Mouse (Mus musculus) forebrain, embryonic 15.5 days (tissue): ENCODE measurements around the gene Fkbp8. TPM values are rescaled to one million over a fixed set of nuclear protein-coding genes. Genes with fewer than 3 reads are reported as not detected.
"Not testable (repeated sequence)": the region's sequence is repeated elsewhere in the genome, so short reads cannot be mapped to it uniquely, and the experiment has no call there.

ENCODE experiments used
- ATAC-seq: fragments of 200-750 bp; cut with Nextera tagmentation; replicated peaks from 2 replicates; pipeline ENCODE4 v1.8.0; 2017; ENCODE audit warnings: mild to moderate bottlenecking, moderate TSS enrichment, moderate library complexity
- H3K27ac ChIP-seq: fragments of 300-500 bp; sonication (generic); replicated peaks from 2 replicates; pipeline ENCODE4 v1.5.1; 2015; ENCODE audit warnings: mild to moderate bottlenecking, inconsistent platforms
- H3K27me3 ChIP-seq: fragments of 300-500 bp; sonication (generic); 2 replicates; pipeline ENCODE4 v1.6.1; 2015; ENCODE audit warnings: inconsistent platforms
- H3K36me3 ChIP-seq: fragments of 300-500 bp; sonication (generic); 2 replicates; pipeline ENCODE4 v1.6.1; 2015; ENCODE audit warnings: mild to moderate bottlenecking, inconsistent platforms
- H3K4me1 ChIP-seq: fragments of 300-500 bp; sonication (generic); 2 replicates; pipeline ENCODE4 v1.6.1; 2015; ENCODE audit warnings: inconsistent platforms
- H3K4me2 ChIP-seq: fragments of 300-500 bp; sonication (generic); replicated peaks from 2 replicates; pipeline ENCODE4 v1.6.1; 2015; ENCODE audit warnings: mild to moderate bottlenecking, inconsistent platforms
- H3K4me3 ChIP-seq: fragments of 300-500 bp; sonication (generic); 2 replicates; pipeline ENCODE4 v1.5.1; 2015; ENCODE audit warnings: mild to moderate bottlenecking, inconsistent platforms
- H3K9ac ChIP-seq: fragments of 300-500 bp; sonication (generic); replicated peaks from 2 replicates; pipeline ENCODE4 v1.6.1; 2015; ENCODE audit warnings: mild to moderate bottlenecking, inconsistent platforms
- H3K9me3 ChIP-seq: fragments of 300-500 bp; sonication (generic); 2 replicates; pipeline ENCODE4 v1.6.1; 2016; ENCODE audit warnings: inconsistent platforms
- WGBS: fragments of 180-500 bp; shearing (Covaris S2); methylation state at CpG from one replicate; pipeline ENCODE4 v1.1.7; 2015; ENCODE audit warnings: mixed read lengths; 5-methylcytosine and 5-hydroxymethylcytosine counted together
- polyA plus RNA-seq: library from polyadenylated mRNA; unstranded; fragments of >200 nt; fragmentation: Nextera tagmentation; extraction: Ambion mirVana; gene quantifications from 2 replicates; pipeline ENCODE4 v1.2.1, GENCODE M21; 2015

Fkbp8 gene
- polyA plus RNA-seq, 1 experiment from 2014 or later = 433 TPM

DNA sequence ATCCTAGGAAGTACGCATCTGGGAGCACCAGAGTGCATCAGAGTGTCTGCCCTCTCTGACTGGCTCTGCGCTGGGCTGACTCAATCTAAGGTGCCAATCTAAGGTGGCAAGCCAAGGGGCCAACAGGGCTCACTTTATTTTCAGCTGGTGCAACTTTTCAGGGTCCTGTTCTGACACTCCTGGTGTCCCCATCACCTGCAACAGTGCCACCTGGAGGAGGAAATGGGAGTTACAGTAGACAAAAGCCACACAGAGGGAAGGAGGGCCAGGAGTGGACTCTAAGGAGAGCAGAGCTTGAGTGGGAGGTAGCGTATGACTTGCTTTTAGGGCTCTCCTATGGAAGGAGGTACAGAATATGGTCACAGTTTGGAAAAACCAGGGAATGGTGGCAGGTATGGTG lies 22.7 kb upstream of the Fkbp8 start:
- peaks cover 19% of the 10 kb centered on the region for H3K36me3 ChIP-seq
- H3K9me3 ChIP-seq = no peaks in the 10 kb centered on the region
- peaks cover 33% of the 10 kb centered on the region for H3K27me3 ChIP-seq
- 0 out of 2 replicates have a peak overlapping the region, but pooled peaks have one; percentile 3 for H3K4me2 ChIP-seq
- no peak overlapping the region for H3K27ac ChIP-seq
- H3K4me1 ChIP-seq = peaks cover 64% of the 10 kb centered on the region
- ATAC-seq = no peak
- 0 out of 2 replicates have a peak overlapping the region, but pooled peaks have one; percentile 92 for H3K4me3 ChIP-seq
- WGBS = 67% methylated on average over 3 of the region's 3 CpGs
- no peak overlapping the region for H3K9ac ChIP-seq

DNA sequence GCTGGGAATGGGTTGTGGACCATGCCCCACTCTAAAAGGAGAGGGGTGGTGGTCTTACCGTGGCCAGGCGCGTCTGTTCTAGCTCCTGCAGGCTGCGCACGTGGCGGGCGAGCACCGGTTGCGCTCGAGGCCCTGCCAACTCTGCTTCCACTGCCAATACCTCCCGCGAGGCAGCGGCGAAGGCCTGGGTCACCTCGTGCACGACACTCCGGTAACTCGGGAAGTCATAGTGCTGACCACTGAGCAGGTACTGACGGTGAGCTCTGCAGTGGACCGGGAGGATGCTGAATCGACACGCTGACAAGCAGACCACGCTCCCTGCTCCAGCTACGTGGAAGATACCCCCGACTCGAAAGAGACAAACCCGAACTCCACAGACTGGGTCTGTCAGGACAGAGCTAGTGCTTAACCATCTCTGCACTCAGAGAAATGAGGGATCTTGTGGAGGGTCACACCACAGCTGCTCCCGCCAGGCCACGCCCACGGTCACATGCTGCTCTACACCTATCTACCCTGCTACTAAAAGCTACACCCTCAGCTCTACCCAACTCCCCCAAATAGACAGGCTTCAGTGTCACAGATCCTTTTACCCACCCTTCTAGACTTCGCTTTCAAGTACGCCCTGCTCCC lies 21.7 kb upstream of the Fkbp8 start:
- peak overlapping the region; percentile 96 for H3K27ac ChIP-seq
- peaks cover 62% of the 10 kb centered on the region for H3K4me1 ChIP-seq
- H3K9me3 ChIP-seq = no peaks in the 10 kb centered on the region
- peaks cover 19% of the 10 kb centered on the region for H3K36me3 ChIP-seq
- peak overlapping the region; percentile 69 for H3K4me2 ChIP-seq
- peaks cover 23% of the 10 kb centered on the region for H3K27me3 ChIP-seq
- WGBS = 39% methylated on average over 32 of the region's 32 CpGs
- peak overlapping the region; percentile 92 for H3K4me3 ChIP-seq
- peak overlapping the region; percentile 98 for H3K9ac ChIP-seq
- peak; percentile 25; the same call in 1 of the 2 replicates for ATAC-seq

DNA sequence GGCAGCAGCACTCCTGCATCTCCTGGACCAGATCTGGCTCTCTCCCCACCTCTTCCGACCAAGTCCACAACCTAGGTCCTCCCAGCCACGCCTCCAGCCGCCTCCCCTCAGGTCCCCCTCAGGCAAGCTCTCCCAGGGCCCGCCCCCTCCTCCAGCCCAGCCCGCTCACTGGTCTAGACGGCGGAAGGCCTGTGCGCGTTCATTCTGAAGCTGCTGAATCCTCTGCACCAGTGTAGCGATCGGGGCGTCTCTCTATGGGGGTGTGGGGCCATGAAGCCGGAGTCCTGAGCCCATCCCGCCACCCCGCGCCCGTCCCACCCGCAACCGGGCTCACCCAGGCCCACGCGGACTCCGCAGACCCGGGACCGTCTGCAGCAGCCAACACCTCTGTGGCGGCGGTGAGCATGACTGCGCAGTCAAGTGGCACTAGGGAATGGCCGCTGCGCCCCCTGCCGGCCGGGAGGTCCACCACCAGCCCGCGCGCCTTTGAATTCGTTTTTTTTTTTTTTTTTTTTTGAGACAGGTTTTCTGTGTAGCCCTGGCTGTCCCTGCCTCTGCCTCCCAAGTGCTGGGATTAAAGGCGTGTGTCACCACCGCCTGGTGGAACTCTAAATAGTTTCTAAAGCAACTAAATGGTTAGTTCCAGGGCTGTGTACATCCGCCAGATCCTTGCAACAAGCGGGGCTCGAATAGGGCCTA lies 21.0 kb upstream of the Fkbp8 start, which contains the start of gene Rex1bd:
Gene Rex1bd, minus strand, starts transcription at position 425 of the 699 bp plus-strand sequence.
- Histone ChIP-seq H3K27ac (peak within 1 kb of the TSS; percentile 96), H3K4me1 (peaks cover 62% of the 10 kb centered on the region), H3K9me3 (no peaks in the 10 kb centered on the region), H3K4me2 (peak within 1 kb of the TSS; percentile 69), H3K4me3 (peak within 1 kb of the TSS; percentile 92), H3K9ac (peak within 1 kb of the TSS; percentile 98), H3K36me3 (peaks cover 19% of the 10 kb centered on the region), H3K27me3 (peaks cover 16% of the 10 kb centered on the region)
- peak; percentile 85 for ATAC-seq
- WGBS = 3% methylated on average over 40 of the region's 40 CpGs

DNA sequence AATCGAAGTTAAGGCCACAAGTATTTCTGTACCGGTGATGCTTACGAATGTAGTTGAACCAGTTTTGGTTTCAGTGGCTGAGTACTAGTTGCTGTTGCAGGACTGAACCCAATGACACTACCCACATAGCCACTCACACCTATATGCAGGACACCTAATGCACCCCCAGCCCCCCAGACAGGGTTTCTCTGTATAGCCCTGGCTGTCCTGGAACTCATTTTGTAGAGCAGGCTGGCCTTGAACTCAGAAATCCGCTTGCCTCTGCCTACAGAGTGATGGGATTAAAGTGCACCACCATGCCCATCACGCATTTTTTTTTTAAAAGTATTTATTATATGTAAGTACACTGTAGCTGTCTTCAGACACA lies 20.5 kb upstream of the Fkbp8 start:
- no peaks in the 10 kb centered on the region for H3K9me3 ChIP-seq
- peak overlapping the region; percentile 92; the same call in 1 of the 2 replicates for H3K4me3 ChIP-seq
- H3K27ac ChIP-seq = peak overlapping the region; percentile 96; the same call in 1 of the 2 replicates
- H3K36me3 ChIP-seq = peaks cover 19% of the 10 kb centered on the region
- WGBS = 58% methylated on average over 5 of the region's 5 CpGs
- peak overlapping the region; percentile 98; the same call in 1 of the 2 replicates for H3K9ac ChIP-seq
- H3K4me1 ChIP-seq = peaks cover 56% of the 10 kb centered on the region
- H3K27me3 ChIP-seq = peaks cover 11% of the 10 kb centered on the region
- no peak for ATAC-seq
- H3K4me2 ChIP-seq = no peak overlapping the region; the same call in 1 of the 2 replicates

DNA sequence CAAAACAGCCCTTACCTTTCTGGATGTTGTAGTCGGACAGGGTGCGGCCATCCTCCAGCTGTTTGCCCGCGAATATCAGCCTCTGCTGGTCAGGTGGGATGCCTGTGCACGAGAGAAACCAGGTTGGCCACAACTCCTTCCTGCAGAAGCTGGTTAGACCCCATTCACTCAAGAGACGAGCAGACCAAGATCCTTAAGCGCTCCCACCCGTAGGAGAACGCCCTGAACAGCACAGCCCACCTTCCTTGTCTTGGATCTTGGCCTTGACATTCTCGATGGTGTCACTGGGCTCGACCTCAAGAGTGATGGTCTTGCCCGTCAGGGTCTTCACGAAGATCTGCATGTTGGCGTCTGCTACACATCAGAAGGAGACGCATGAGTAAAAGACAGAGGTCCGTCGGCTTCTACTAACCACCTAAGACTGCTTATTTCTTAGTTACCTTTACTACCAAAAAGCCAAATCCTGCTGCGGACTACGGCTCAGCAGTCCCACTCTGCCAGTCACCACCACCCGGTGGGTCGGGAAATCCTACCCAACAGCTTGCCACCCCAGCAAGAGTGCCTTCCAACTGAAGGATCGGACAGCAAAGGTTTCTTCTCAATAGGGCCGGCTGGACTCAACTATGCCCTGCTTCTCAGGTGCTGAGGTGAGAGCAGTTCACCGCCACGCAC lies 18.1 kb upstream of the Fkbp8 start:
- H3K4me2 ChIP-seq = peak overlapping the region; percentile 97
- no peaks in the 10 kb centered on the region for H3K27me3 ChIP-seq
- H3K9ac ChIP-seq = peak overlapping the region; percentile 89
- H3K4me3 ChIP-seq = peak overlapping the region; percentile 84
- 16% methylated on average over 25 of the region's 25 CpGs for WGBS
- no peak for ATAC-seq
- H3K4me1 ChIP-seq = peaks cover 41% of the 10 kb centered on the region
- H3K27ac ChIP-seq = peak overlapping the region; percentile 99; the same call in 1 of the 2 replicates
- H3K9me3 ChIP-seq = no peaks in the 10 kb centered on the region
- H3K36me3 ChIP-seq = peaks cover 28% of the 10 kb centered on the region

DNA sequence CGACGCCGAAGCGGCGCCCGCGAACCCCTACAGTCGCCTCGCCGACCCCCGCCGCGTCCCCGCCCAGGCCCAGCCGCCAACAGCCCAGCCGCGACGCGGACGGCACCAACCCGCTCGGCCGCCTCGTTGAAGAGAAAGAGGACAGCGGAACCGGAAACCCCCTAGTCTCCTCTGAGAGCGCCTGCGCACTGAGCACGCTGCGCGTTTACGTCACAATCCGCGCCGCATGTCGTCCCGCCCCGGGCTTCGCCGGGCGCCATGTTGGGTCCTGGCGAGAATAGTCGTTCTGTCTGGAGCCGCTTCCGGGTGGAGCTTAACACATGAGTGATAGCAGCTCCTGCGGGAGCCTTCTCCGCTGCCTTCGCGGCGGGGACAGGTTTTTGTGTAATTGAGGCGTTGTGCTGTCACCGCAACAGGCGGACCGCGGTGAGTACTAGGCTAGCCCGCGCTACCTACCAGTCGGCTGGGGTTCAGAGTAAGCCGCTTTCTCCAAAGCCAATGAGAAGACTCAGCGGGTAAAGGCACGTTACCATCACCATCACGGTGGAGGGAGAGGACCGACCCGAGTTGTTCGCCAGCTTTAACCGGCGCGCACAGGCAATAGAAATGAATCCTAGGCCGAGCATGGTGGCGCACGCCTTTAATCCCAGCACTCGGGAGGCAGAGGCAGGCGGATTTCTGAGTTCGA lies 17.2 kb upstream of the Fkbp8 start, which contains the start of gene Uba52:
Gene Uba52, minus strand, starts transcription at position 574 of the 688 bp plus-strand sequence.
- WGBS = 1% methylated on average over 74 of the region's 74 CpGs
- H3K27me3 ChIP-seq = no peaks in the 10 kb centered on the region
- ATAC-seq = peak; percentile 88
- peak within 1 kb of the TSS; percentile 99 for H3K27ac ChIP-seq
- peaks cover 28% of the 10 kb centered on the region for H3K36me3 ChIP-seq
- peak within 1 kb of the TSS; percentile 89 for H3K9ac ChIP-seq
- H3K9me3 ChIP-seq = no peaks in the 10 kb centered on the region
- H3K4me2 ChIP-seq = peak within 1 kb of the TSS; percentile 97
- H3K4me1 ChIP-seq = peaks cover 32% of the 10 kb centered on the region
- peak within 1 kb of the TSS; percentile 84 for H3K4me3 ChIP-seq

DNA sequence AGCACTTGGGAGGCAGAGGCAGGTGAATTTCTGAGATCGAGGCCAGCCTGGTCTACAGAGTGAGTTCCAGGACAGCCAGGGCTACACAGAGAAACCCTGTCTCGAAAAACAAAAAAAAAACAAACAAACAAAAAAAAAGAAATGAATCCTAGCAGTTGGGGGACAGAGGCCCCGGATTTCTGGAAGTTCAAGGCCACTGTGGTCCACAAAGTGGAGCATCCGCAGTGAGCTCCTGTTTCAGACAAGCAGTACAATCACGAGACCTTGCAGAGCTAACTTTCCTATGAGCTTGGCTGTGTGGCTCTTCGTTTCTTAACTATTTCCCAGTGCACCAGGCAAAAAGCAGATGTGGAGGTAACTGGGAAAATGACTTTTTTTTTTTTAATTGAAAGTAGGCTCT lies 16.4 kb upstream of the Fkbp8 start:
- WGBS = 85% methylated on average over 6 of the region's 6 CpGs
- Histone ChIP-seq H3K9ac (peak overlapping the region; percentile 89; the same call in 1 of the 2 replicates), H3K36me3 (peaks cover 29% of the 10 kb centered on the region), H3K4me2 (peak overlapping the region; percentile 97), H3K4me1 (peaks cover 25% of the 10 kb centered on the region), H3K4me3 (peak overlapping the region; percentile 84), H3K27ac (peak overlapping the region; percentile 99; the same call in 1 of the 2 replicates)
- H3K9me3 ChIP-seq, H3K27me3 ChIP-seq, ATAC-seq: not testable (repeated sequence)

DNA sequence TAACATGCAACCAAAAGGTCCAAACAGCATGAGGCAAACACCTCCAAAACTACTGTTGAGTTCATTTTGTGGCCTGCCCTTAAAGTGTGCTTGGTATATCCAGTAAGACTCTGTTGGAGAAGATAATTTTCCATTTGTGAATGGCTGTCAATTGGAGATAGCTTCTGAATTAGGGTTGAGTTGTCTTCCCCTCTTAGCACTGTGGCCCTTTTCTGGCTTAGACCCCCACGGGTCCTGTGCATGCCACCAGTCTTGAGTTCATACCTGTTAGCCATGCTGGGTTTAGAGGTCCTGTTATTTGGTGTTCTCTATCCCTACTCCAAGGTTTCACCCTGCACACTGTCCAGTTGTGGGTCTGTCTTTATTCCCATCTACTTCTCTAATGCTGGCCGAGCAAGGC lies 15.8 kb upstream of the Fkbp8 start:
- Histone ChIP-seq H3K4me2 (no peak overlapping the region), H3K36me3 (peaks cover 34% of the 10 kb centered on the region), H3K27ac (no peak overlapping the region), H3K9ac (no peak overlapping the region), H3K27me3 (no peaks in the 10 kb centered on the region), H3K4me1 (peaks cover 23% of the 10 kb centered on the region), H3K9me3 (no peaks in the 10 kb centered on the region), H3K4me3 (no peak overlapping the region)
- ATAC-seq = no peak
- 100% methylated on average over 2 of the region's 2 CpGs for WGBS

DNA sequence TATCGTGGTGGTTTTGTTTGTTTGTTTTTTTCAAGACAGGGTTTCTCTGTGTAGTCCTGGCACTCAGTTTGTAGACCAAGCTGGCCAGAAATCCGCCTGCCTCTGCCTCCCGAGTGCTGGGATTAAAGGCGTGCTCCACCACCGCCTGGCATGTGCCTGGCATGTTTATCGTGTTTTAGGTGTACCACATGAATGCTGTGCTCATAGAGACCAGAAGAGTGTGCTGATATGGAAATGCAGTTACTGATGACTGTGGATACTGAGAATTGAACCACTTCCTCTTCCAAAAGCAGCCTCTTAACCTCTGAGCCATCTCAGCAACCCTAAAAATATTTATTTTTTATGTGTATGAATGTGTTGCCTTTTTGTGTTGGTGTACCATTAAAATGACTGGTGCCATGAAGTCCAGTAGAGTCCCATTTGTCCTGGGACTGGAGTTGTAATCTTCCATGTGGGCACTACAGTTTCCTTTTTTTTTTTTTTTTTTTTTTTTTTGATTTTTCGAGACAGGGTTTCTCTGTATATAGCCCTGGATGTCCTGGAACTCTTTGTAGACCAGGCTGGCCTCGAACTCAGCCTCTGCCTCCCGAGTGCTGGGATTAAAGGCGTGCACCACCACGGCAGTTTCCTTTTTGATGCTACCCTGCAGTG lies 15.1 kb upstream of the Fkbp8 start:
- WGBS = 95% methylated on average over 11 of the region's 11 CpGs
- no peaks in the 10 kb centered on the region for H3K9me3 ChIP-seq
- peaks cover 28% of the 10 kb centered on the region for H3K36me3 ChIP-seq
- H3K9ac ChIP-seq = no peak overlapping the region
- H3K4me2 ChIP-seq = no peak overlapping the region
- H3K4me1 ChIP-seq = peaks cover 20% of the 10 kb centered on the region
- no peak overlapping the region for H3K4me3 ChIP-seq
- H3K27me3 ChIP-seq = no peaks in the 10 kb centered on the region
- ATAC-seq = no peak
- H3K27ac ChIP-seq = no peak overlapping the region

DNA sequence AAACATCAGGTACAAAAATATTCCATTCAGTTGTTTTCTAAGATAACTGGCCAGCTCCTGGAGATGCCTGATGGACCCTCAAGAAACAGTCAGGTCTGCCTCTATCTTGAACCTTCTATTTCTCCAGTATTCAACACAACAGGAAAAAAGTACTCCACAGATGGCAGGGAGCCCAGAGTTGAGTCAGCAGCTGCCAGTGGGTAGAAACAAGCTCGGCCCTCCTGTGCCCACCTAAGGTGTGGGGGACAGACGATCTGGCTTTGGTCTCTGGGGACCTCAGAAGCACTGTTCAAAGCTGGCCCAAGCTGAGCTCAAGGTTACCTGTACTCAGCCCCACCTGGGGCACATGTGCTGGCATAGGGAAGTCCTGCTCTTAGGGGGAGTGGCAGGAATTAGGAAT lies 14.1 kb upstream of the Fkbp8 start:
- no peaks in the 10 kb centered on the region for H3K9me3 ChIP-seq
- ATAC-seq = no peak
- H3K27me3 ChIP-seq = no peaks in the 10 kb centered on the region
- peaks cover 18% of the 10 kb centered on the region for H3K4me1 ChIP-seq
- H3K36me3 ChIP-seq = peaks cover 24% of the 10 kb centered on the region
- no peak overlapping the region for H3K9ac ChIP-seq
- 49% methylated on average over 2 of the region's 2 CpGs for WGBS
- no peak overlapping the region for H3K4me3 ChIP-seq
- no peak overlapping the region for H3K4me2 ChIP-seq
- no peak overlapping the region for H3K27ac ChIP-seq

DNA sequence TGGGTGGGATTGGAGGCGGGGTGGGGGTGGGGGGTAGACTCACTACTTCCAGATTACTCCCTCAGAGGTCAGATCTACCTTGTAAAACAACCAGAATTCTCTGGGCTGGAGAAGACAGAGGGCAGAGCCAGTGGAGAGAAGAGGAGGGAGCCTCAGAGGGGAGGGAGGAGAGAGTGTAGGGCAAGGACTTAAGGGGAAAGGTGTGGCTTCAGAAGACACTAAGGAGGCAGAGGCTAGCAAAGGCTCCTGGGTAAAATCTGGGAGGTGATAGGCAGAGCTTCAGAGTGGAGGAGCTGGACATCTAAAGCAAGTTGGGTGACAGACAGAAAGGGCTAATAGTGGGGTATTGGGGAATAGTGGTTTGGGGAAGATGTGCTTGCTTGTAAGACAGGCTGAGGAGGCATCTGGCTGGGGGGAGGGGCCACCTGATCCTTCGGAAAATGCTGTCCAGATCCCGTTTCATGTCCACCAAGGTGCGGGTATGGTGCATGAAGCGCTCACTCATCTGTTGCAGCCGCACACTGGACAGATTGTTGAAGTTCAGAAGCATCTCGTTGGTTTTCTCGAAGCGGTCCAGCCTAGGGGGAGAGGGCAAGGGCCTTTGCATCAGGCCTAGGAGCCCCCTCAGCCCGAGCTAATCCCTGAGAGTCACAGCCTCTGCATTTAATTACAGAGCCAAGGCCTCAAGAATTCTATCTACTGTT lies 9.4 kb upstream of the Fkbp8 start:
- Histone ChIP-seq H3K27ac (no peak overlapping the region), H3K9me3 (no peaks in the 10 kb centered on the region), H3K4me1 (peaks cover 11% of the 10 kb centered on the region), H3K27me3 (no peaks in the 10 kb centered on the region), H3K36me3 (peaks cover 19% of the 10 kb centered on the region), H3K9ac (no peak overlapping the region), H3K4me3 (no peak overlapping the region), H3K4me2 (no peak overlapping the region)
- no peak for ATAC-seq
- 75% methylated on average over 10 of the region's 10 CpGs for WGBS
